Mouse (Mus musculus) hindbrain, embryonic 14.5 days (tissue): Measurements from ENCODE around the gene Vmn1r30. TPM values are rescaled to one million over a fixed set of nuclear protein-coding genes. Genes with fewer than 3 reads are reported as not detected.

Experiments used
- ATAC-seq: fragments of 200-750 bp; cut with Nextera tagmentation; 2 replicates; pipeline ENCODE4 v1.8.0; 2017; ENCODE audit warnings: moderate number of reproducible peaks, mild to moderate bottlenecking, moderate TSS enrichment, moderate library complexity; ENCODE audit not compliant: low FRiP score
- DNase-seq: peaks from one replicate; pipeline ENCODE4 v3.0.0-alpha.2; 2015; ENCODE audit warnings: low spot score
- H3K27ac ChIP-seq: fragments of 300-500 bp; sonication (generic); 2 replicates; pipeline ENCODE4 v1.5.1; 2014; ENCODE audit warnings: mild to moderate bottlenecking, moderate library complexity
- H3K27me3 ChIP-seq: fragments of 300-500 bp; sonication (generic); 2 replicates; pipeline ENCODE4 v1.6.1; 2014; ENCODE audit warnings: mild to moderate bottlenecking, low read length, mixed read lengths; ENCODE audit not compliant: control insufficient read depth, insufficient read depth
- H3K36me3 ChIP-seq: fragments of 300-500 bp; sonication (generic); replicated peaks from 2 replicates; pipeline ENCODE4 v1.6.1; 2014; ENCODE audit not compliant: control insufficient read depth, insufficient read depth
- H3K4me1 ChIP-seq: fragments of 300-500 bp; sonication (generic); replicated peaks from 2 replicates; pipeline ENCODE4 v1.6.1; 2014; ENCODE audit warnings: antibody characterized with exemption, low read length, mixed read lengths; ENCODE audit not compliant: control insufficient read depth, insufficient read depth
- H3K4me2 ChIP-seq: fragments of 300-500 bp; sonication (generic); replicated peaks from 2 replicates; pipeline ENCODE4 v1.6.1; 2014; ENCODE audit warnings: mild to moderate bottlenecking, moderate library complexity
- H3K4me3 ChIP-seq: fragments of 300-500 bp; sonication (generic); replicated peaks from 2 replicates; pipeline ENCODE4 v1.5.1; 2014; ENCODE audit warnings: mild to moderate bottlenecking, low read length
- H3K9ac ChIP-seq: fragments of 300-500 bp; sonication (generic); 2 replicates; pipeline ENCODE4 v1.6.1; 2014
- H3K9me3 ChIP-seq: fragments of 300-500 bp; sonication (generic); 2 replicates; pipeline ENCODE4 v1.6.1; 2016; ENCODE audit warnings: low read length; ENCODE audit not compliant: control insufficient read depth
- WGBS: fragments of 180-500 bp; shearing (Covaris S2); extraction: QIAGEN DNeasy Blood & Tissue Kit; methylation state at CpG from one replicate; pipeline ENCODE4 v1.1.7; 2014; 5-methylcytosine and 5-hydroxymethylcytosine counted together
- polyA plus RNA-seq: library from polyadenylated mRNA; unstranded; fragments of >200 nt; fragmentation: Nextera tagmentation; extraction: Ambion mirVana; gene quantifications from 2 replicates; pipeline ENCODE4 v1.2.1, GENCODE M21; 2014

Vmn1r30 gene
- polyA plus RNA-seq: not detected in 2 replicates

DNA sequence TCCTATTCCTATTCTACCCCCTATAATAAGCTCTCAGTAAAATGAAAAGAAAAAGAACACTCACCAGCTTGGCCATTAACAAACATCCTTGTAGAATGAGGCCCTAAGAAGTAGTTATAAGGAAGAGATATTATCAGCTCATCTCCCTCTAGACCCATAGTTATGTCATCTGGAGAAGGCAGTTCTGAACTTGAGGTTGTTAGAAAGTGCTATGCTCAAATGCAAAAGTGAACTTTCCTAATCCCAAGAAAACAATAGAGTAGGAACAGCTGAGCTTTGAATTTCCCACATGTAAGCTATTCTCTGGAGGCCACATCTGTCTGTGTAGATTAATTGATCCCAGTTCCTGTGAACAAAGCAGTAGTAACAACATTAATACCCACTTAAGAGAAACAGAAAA is at the start of gene Vmn1r30:
TSS of gene Vmn1r30 (minus strand) at position 101 of the 400 bp plus-strand sequence.
- Histone ChIP-seq H3K27ac (no peak within 1 kb of the TSS), H3K4me1 (no peaks in the 10 kb centered on the region), H3K9me3 (no peaks in the 10 kb centered on the region), H3K4me2 (no peak within 1 kb of the TSS), H3K4me3 (no peak within 1 kb of the TSS), H3K36me3 (no peaks in the 10 kb centered on the region), H3K9ac (no peak within 1 kb of the TSS), H3K27me3 (no peaks in the 10 kb centered on the region)
- ATAC-seq: no peak
- no peak for DNase-seq

DNA sequence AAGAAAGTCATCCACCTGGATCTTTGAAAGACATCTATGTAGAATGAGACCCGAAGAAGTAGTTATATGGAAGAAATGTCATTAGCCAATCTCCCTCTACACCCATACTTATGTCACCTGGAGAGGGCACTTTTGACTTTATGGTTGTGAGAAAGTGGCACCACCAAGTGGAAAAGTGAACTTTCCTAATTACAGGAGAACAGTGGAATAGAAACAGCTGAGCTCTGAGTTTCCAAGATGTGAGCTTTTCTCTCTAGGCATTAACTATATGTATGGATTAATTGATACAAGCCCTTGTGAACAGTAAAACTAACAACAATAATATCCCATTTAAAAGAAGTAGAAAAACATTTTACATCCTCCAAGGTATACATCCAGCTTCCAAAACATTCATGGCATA is 32.0 kb upstream of the Vmn1r30 start, which contains the start of gene Vmn1r31:
TSS of gene Vmn1r31 (minus strand) at position 101 of the 400 bp plus-strand sequence.
- no peaks in the 10 kb centered on the region for H3K9me3 ChIP-seq
- no peak for DNase-seq
- H3K9ac ChIP-seq: no peak within 1 kb of the TSS
- WGBS: 100% methylated on average over 1 of the region's 1 CpGs
- H3K4me2 ChIP-seq: no peak within 1 kb of the TSS
- no peak within 1 kb of the TSS for H3K27ac ChIP-seq
- H3K36me3 ChIP-seq: no peaks in the 10 kb centered on the region
- ATAC-seq: no peak
- no peaks in the 10 kb centered on the region for H3K27me3 ChIP-seq
- H3K4me1 ChIP-seq: no peaks in the 10 kb centered on the region
- no peak within 1 kb of the TSS for H3K4me3 ChIP-seq

Other genes starting within 250 kb of the Vmn1r30 start
- gene Vmn1r27, start 224.6 kb downstream of the Vmn1r30 start, polyA plus RNA-seq: not detected in 2 replicates
- gene Vmn1r28, start 181.3 kb downstream of the Vmn1r30 start, polyA plus RNA-seq: not detected in 2 replicates
- gene Vmn1r29, start 141.8 kb downstream of the Vmn1r30 start, polyA plus RNA-seq: not detected in 2 replicates
- gene Vmn1r31, start 31.9 kb upstream of the Vmn1r30 start, polyA plus RNA-seq: not detected in 2 replicates
- gene Abcg2, start 141.1 kb upstream of the Vmn1r30 start, polyA plus RNA-seq: 38.9 and 40.9 TPM in 2 replicates